Mouse (Mus musculus) heart, embryonic 15.5 days (tissue): ENCODE results near the gene Fgf3. TPM values are rescaled to one million over a fixed set of nuclear protein-coding genes. Genes with fewer than 3 reads are reported as not detected.

ENCODE experiments used
- ATAC-seq: fragments of 200-750 bp; cut with Nextera tagmentation; replicated peaks from 2 replicates; pipeline ENCODE4 v1.8.0; 2017; ENCODE audit warnings: low read depth, moderate TSS enrichment; ENCODE audit not compliant: insufficient number of reproducible peaks, insufficient read depth, low FRiP score
- H3K27ac ChIP-seq: fragments of 300-500 bp; sonication (generic); 2 replicates; pipeline ENCODE4 v1.5.1; 2015; ENCODE audit warnings: mild to moderate bottlenecking, inconsistent platforms
- H3K27me3 ChIP-seq: fragments of 300-500 bp; sonication (generic); 2 replicates; pipeline ENCODE4 v1.6.1; 2015; ENCODE audit warnings: inconsistent platforms
- H3K36me3 ChIP-seq: fragments of 300-500 bp; sonication (generic); 2 replicates; pipeline ENCODE4 v1.6.1; 2015; ENCODE audit warnings: mild to moderate bottlenecking, inconsistent platforms
- H3K4me1 ChIP-seq: fragments of 300-500 bp; sonication (generic); replicated peaks from 2 replicates; pipeline ENCODE4 v1.6.1; 2015; ENCODE audit warnings: inconsistent platforms
- H3K4me2 ChIP-seq: fragments of 300-500 bp; sonication (generic); 2 replicates; pipeline ENCODE4 v1.6.1; 2015; ENCODE audit warnings: inconsistent platforms, mild to moderate bottlenecking, moderate library complexity
- H3K4me3 ChIP-seq: fragments of 300-500 bp; sonication (generic); 2 replicates; pipeline ENCODE4 v1.5.1; 2015; ENCODE audit warnings: mild to moderate bottlenecking, inconsistent platforms
- H3K9ac ChIP-seq: fragments of 300-500 bp; sonication (generic); 2 replicates; pipeline ENCODE4 v1.6.1; 2015; ENCODE audit warnings: mild to moderate bottlenecking, inconsistent platforms
- H3K9me3 ChIP-seq: fragments of 300-500 bp; sonication (generic); replicated peaks from 2 replicates; pipeline ENCODE4 v1.6.1; 2016; ENCODE audit warnings: inconsistent platforms
- WGBS: fragments of 180-500 bp; shearing (Covaris S2); methylation state at CpG from one replicate; pipeline ENCODE4 v1.1.7; 2015; ENCODE audit warnings: mixed read lengths; 5-methylcytosine and 5-hydroxymethylcytosine counted together
- polyA plus RNA-seq: library from polyadenylated mRNA; unstranded; fragments of >200 nt; fragmentation: Nextera tagmentation; extraction: Ambion mirVana; gene quantifications from 2 replicates; pipeline ENCODE4 v1.2.1, GENCODE M21; 2015

Fgf3 gene
- 0.65 TPM in 1 of 2 replicates, not detected in the other for polyA plus RNA-seq

DNA sequence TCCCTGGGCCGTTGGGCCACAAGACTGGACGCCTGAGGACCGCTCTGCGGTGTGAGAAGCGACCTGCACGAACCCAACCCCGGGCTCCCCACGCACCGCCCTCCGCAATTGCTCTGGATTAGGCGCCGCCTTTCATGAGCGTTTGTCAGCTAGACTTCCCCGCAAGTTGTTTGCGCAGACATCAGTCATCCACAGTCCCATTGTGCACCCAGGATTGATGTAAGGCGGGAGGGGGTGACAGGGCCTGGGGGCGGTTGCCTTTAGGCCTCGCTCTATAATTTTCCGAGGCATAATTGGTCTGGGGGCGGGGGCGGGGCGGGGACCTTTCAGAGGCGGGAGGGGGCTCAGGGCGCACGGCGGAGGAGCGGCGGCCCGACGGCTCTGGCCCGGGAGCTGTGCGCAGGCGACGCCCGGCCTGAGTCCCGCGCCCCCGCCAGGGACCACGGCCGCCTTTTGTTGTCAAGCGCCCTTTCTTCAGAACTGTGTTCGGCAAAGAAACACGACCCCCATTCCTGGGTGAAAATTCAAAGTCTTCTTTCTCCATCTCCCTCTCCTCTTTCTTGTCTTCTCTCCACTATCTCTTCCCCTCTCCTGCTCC lies at the start of gene Fgf3:
Gene Fgf3 (plus strand): TSS at position 193 of the 598 bp plus-strand sequence.
- Histone ChIP-seq H3K27me3 (peaks cover 94% of the 10 kb centered on the region), H3K4me1 (peaks cover 13% of the 10 kb centered on the region), H3K9ac (no peak within 1 kb of the TSS), H3K4me2 (peak within 1 kb of the TSS; percentile 68), H3K27ac (no peak within 1 kb of the TSS), H3K4me3 (peak within 1 kb of the TSS; percentile 45), H3K36me3 (no peaks in the 10 kb centered on the region), H3K9me3 (no peaks in the 10 kb centered on the region)
- WGBS: 3% methylated on average over 40 of the region's 43 CpGs
- no peak for ATAC-seq

DNA sequence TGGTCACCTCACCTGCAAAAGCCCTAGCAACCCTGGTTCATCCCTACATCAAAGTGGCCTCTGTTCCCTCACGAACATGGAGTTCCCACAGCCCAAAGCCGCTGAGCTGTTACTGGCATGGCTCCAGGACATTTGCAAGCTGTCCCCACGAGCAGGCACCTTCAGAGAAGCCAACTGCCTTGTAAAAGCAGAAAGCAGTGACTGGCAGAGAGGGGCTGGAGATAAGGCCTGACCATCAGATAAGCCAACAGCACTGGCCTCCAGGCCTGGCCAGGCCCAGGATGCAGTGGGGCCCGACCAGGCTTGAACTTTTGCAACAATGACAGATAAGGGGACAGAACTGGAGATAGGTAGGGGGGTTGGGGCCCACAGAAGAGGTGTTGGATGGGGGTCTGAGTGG lies 49.3 kb upstream of the Fgf3 start:
- Histone ChIP-seq H3K9me3 (no peaks in the 10 kb centered on the region), H3K36me3 (no peaks in the 10 kb centered on the region), H3K4me1 (peaks cover 27% of the 10 kb centered on the region), H3K4me2 (no peak overlapping the region), H3K27ac (peak overlapping the region; percentile 51), H3K4me3 (no peak overlapping the region), H3K27me3 (peaks cover 24% of the 10 kb centered on the region), H3K9ac (no peak overlapping the region)
- 12% methylated on average over 4 of the region's 4 CpGs for WGBS
- peak; percentile 58 for ATAC-seq

DNA sequence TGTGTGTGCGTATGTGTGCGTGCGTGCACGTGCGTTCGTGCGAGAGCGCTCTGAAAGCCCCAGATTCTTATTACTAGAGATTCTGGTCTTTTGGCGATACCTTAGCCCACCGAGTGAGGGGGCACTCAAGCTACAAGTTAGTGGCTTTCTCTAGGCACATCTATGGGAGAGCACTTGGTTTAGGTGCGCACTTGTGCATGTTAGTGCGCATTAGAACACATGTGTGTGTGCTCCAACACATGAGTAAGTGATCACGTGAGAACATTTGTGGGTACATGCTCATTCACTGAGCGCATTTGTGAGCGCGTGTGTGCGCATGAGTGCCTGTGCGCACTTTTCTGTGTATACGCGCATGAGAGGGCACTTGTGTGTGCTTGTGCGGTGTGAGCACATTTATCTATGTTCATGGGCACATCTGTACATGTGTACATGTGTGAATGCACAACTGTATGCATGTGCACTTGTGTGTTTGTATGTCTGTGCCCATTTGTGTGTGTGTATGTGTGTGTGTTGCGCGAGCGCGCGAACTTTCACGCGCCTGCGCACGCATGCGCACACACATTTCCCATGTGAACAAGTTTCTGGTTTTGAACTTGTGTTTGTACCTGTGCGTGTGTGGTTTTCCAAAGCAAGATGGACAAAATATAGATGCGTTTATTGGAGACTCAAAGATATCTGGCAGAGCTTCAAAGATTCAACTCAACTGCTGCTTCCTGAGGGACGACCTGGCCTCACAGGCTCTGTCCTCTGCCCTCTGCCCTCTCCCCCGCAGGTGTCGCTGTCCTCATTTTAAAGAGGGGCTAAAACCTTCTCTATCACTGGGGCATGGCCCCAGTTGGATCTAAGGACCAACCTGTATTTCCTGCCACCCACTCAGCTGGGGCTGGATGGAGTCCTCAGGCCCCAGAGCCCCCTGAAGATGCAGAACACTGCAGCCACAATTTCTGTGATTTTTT lies 48.0 kb upstream of the Fgf3 start:
- Histone ChIP-seq H3K4me2 (peak overlapping the region; percentile 48), H3K36me3 (no peaks in the 10 kb centered on the region), H3K4me1 (peaks cover 27% of the 10 kb centered on the region), H3K4me3 (peak overlapping the region; percentile 19), H3K9me3 (no peaks in the 10 kb centered on the region), H3K9ac (no peak overlapping the region), H3K27me3 (peaks cover 24% of the 10 kb centered on the region; the same call in 1 of the 2 replicates), H3K27ac (no peak overlapping the region)
- 54% methylated on average over 36 of the region's 36 CpGs for WGBS
- no peak for ATAC-seq

GRCm38 (mm10) chr7:144791426-144791825 lies 46.5 kb upstream of the Fgf3 start:
- Histone ChIP-seq H3K27me3 (peaks cover 17% of the 10 kb centered on the region; the same call in 1 of the 2 replicates), H3K4me1 (peaks cover 29% of the 10 kb centered on the region), H3K9ac (no peak overlapping the region), H3K9me3 (no peaks in the 10 kb centered on the region), H3K4me2 (no peak overlapping the region), H3K27ac (no peak overlapping the region), H3K4me3 (no peak overlapping the region), H3K36me3 (no peaks in the 10 kb centered on the region)
- ATAC-seq: no peak
- WGBS: 85% methylated on average over 7 of the region's 7 CpGs

DNA sequence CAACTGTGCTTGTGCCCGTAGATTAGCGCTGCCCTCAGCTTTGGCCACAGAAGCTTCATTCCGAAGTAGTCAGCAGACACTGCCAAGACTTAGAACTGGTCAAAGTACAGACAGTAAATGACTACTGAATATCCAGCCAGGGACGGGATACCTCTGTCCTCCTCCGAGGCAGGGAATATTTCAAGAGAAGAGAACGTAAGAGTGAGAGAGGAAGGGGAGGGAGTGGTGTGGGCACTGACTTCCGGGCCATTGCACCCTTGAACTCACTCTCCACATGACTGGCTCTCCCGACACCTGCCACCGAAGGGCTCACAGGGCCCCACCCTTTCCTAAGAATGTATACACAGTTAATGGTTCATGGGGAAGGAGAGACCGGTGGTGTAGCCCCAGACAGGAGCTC lies 44.6 kb upstream of the Fgf3 start:
- ATAC-seq: no peak
- H3K9me3 ChIP-seq: no peaks in the 10 kb centered on the region
- no peaks in the 10 kb centered on the region for H3K36me3 ChIP-seq
- 75% methylated on average over 10 of the region's 10 CpGs for WGBS
- no peak overlapping the region for H3K9ac ChIP-seq
- H3K4me1 ChIP-seq: peaks cover 19% of the 10 kb centered on the region
- H3K27ac ChIP-seq: no peak overlapping the region
- no peak overlapping the region for H3K4me2 ChIP-seq
- no peak overlapping the region for H3K4me3 ChIP-seq
- peaks cover 9% of the 10 kb centered on the region; the same call in 1 of the 2 replicates for H3K27me3 ChIP-seq

GRCm38 (mm10) chr7:144795976-144796474 lies 41.9 kb upstream of the Fgf3 start:
- H3K9me3 ChIP-seq: no peaks in the 10 kb centered on the region
- H3K36me3 ChIP-seq: no peaks in the 10 kb centered on the region
- no peak overlapping the region for H3K9ac ChIP-seq
- peaks cover 5% of the 10 kb centered on the region; the same call in 1 of the 2 replicates for H3K4me1 ChIP-seq
- H3K27me3 ChIP-seq: peaks cover 22% of the 10 kb centered on the region
- H3K27ac ChIP-seq: no peak overlapping the region
- ATAC-seq: no peak
- no peak overlapping the region for H3K4me2 ChIP-seq
- H3K4me3 ChIP-seq: no peak overlapping the region
- WGBS: 56% methylated on average over 9 of the region's 9 CpGs

- 62% methylated on average over 17 of the region's 17 CpGs for WGBS
- Histone ChIP-seq H3K9me3 (no peaks in the 10 kb centered on the region), H3K27ac (no peak overlapping the region), H3K36me3 (no peaks in the 10 kb centered on the region), H3K27me3 (peaks cover 24% of the 10 kb centered on the region), H3K4me2 (no peak overlapping the region), H3K4me3 (no peak overlapping the region), H3K9ac (no peak overlapping the region), H3K4me1 (peaks cover 5% of the 10 kb centered on the region; the same call in 1 of the 2 replicates)
- no peak for ATAC-seq
These were observed 40.7 kb upstream of the Fgf3 start for GRCm38 (mm10) chr7:144796986-144797735.

GRCm38 (mm10) chr7:144798471-144798870 lies 39.4 kb upstream of the Fgf3 start:
- peaks cover 34% of the 10 kb centered on the region for H3K27me3 ChIP-seq
- H3K4me1 ChIP-seq: peaks cover 5% of the 10 kb centered on the region; the same call in 1 of the 2 replicates
- H3K4me3 ChIP-seq: no peak overlapping the region
- no peak for ATAC-seq
- H3K9me3 ChIP-seq: no peaks in the 10 kb centered on the region
- H3K9ac ChIP-seq: no peak overlapping the region
- no peaks in the 10 kb centered on the region for H3K36me3 ChIP-seq
- no peak overlapping the region for H3K27ac ChIP-seq
- H3K4me2 ChIP-seq: no peak overlapping the region
- WGBS: 33% methylated on average over 1 of the region's 1 CpGs

- Histone ChIP-seq H3K27ac (no peak overlapping the region), H3K27me3 (peaks cover 36% of the 10 kb centered on the region), H3K4me3 (no peak overlapping the region), H3K9me3 (no peaks in the 10 kb centered on the region), H3K9ac (no peak overlapping the region), H3K36me3 (no peaks in the 10 kb centered on the region), H3K4me1 (peaks cover 6% of the 10 kb centered on the region; the same call in 1 of the 2 replicates), H3K4me2 (no peak overlapping the region)
- 67% methylated on average over 6 of the region's 6 CpGs for WGBS
- no peak for ATAC-seq
These were observed 30.8 kb upstream of the Fgf3 start for GRCm38 (mm10) chr7:144807036-144807435.

DNA sequence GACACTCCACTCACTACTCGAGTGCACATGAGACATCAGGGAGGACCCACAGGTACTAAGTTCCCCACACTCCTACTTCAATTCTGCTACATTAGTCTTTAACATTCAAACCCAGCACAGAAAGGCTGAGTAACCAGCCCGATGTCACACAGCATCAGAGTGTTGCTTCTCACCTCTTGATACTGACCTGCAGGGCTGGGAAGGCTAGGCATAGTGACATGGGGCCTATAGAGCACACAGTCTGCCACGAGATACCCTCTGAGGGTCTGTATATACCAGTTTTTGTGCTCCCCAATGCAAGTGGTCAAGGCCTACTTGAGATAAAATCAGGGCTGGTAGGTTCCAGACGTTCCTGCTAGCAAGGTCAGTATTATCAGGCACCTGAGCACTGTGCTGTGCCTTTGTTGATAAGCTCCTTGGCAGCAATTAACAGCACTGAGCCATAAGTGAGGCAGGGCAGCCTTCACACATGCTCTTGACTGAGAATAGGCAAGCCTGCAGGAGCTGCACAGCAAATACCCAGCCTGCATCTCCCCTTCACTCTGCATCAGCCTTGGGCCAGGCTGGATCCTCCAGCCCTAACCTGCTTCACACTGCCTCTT lies 29.8 kb upstream of the Fgf3 start:
- no peak for ATAC-seq
- H3K27me3 ChIP-seq: peaks cover 28% of the 10 kb centered on the region
- H3K27ac ChIP-seq: no peak overlapping the region
- WGBS: 50% methylated on average over 4 of the region's 4 CpGs
- H3K4me3 ChIP-seq: no peak overlapping the region
- peaks cover 6% of the 10 kb centered on the region; the same call in 1 of the 2 replicates for H3K4me1 ChIP-seq
- H3K36me3 ChIP-seq: no peaks in the 10 kb centered on the region
- no peak overlapping the region for H3K9ac ChIP-seq
- no peak overlapping the region for H3K4me2 ChIP-seq
- no peaks in the 10 kb centered on the region for H3K9me3 ChIP-seq
